Mouse (Mus musculus): ENCODE measurements around the gene Wdfy1.

The Wdfy1 gene

GRCm38 (mm10) chr1:79761106-79761916 lies 14.6 kb downstream of the Wdfy1 start:
- DNase-seq (ENCODE audit: low read depth, low spot score): peak; percentile 78

DNA sequence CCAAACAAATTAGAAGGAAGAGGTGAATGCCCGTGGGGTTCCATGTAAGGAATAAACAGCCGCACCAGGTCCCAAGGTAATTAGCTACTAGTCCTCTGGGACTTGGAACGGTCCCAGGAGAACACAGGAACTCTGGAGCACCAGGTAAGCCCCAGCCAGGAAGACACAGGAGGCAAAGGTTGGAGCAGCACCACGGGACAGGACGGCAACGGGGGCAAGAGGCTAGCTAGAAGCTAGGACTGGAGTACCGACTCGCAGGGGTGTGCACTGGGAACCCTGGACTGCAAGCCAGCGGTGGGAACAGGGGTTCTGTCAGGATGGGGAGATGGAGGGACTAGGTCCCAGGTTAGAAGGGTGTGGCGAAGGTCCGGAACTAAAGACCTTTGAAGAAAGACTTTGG lies 15.3 kb downstream of the Wdfy1 start:
- no peak for DNase-seq (ENCODE audit: low read depth, low spot score)

GRCm38 (mm10) chr1:79759436-79759972 lies 16.4 kb downstream of the Wdfy1 start:
- no peak for DNase-seq (ENCODE audit: low read depth, low spot score)

GRCm38 (mm10) chr1:79759006-79759405 lies 16.9 kb downstream of the Wdfy1 start:
- DNase-seq (ENCODE audit: low read depth, low spot score): no peak

GRCm38 (mm10) chr1:79757597-79757996 lies 18.3 kb downstream of the Wdfy1 start:
- no peak for DNase-seq (ENCODE audit: low read depth, low spot score)

GRCm38 (mm10) chr1:79757161-79757560 lies 18.8 kb downstream of the Wdfy1 start:
- DNase-seq (ENCODE audit: low read depth, low spot score): no peak

GRCm38 (mm10) chr1:79756417-79756816 lies 19.5 kb downstream of the Wdfy1 start:
- DNase-seq (ENCODE audit: low read depth, low spot score): no peak

DNA sequence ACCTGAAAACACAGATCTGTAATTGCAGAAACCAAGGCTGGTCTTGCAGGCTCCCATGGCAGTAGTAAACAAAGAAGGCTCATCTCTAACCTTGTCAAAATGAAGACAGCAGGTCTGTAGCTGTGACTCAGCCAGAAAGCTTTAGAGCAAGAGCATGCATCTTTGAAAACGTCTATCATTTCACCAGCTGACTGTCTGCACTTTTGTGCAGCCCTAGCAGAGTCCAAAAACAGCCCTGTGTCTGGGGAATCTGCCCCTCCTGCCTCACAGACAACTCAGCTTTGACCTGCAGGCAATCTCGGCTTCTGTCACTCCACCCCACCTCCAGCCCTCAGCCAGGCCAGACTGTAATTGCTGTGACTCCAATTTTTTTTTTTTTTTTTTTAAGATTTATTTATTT lies 20.6 kb downstream of the Wdfy1 start:
- no peak for DNase-seq (ENCODE audit: low read depth, low spot score)

DNA sequence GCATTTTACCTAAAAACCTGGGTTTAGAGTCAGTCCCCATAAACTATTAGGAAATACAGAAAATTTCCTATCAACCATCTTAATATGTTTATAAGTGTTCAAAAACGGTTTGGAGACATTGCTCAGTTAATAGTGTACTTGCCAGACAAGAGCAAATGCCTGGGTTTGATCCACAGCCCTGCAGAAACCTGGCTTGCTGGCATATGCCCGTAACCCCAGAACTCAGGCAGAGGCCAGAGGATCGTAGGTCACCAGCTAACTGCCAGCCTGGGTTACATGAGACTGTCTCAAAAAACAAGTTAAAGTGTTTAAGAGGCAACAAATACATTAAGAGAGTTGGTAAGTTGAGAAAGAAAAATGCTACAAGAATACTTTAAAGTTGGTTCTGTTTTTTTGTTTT lies 21.0 kb downstream of the Wdfy1 start:
- DNase-seq (ENCODE audit: low read depth, low spot score): no peak

DNA sequence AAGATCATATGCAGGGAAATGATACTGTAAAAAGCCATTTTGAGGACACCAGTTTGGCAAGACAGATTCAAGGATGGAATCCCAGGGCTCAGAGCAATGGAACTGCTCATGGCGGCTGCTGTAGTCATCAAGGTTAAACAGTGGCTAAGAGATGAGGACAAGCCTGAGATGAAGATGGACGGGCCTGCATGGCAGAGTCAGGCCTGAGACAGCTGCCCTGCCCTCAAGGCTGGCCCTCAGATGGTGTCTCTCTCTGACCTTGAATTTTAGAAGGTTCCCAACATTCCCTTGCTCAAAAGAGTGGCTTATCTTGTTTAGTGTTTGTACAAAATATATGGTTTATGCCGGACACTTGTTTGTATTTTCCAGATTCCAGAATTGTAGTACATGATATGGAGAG lies 22.5 kb downstream of the Wdfy1 start:
- no peak for DNase-seq (ENCODE audit: low read depth, low spot score)

DNA sequence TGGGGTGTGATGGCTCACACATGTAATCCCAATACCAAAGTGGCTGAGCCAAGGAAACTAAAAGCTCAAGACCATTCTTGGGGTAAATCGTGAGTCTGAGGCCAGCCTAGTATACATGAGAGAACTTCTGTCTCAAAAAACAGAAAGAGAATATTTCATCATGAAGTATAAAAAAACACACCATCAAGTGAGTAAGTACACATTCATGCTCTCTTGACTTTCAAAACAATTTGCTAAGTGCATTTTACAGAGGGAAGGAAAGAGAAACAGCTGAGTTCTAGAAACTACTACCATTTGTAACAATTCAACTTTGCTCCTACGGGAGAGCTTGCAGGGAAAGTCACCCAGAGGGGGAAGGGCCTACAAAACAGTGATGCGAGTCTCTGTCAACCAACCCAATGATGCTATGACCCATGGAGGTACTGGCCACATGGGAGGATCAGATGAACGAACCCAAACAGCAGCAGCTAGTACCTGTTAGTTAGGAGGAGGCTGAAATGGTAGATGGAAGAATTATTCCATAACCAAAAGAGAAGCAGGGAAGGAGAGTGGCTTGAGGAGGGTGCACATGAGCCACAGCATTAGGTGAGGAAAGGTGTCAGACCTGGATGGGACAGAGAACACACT lies 23.1 kb downstream of the Wdfy1 start:
- DNase-seq (ENCODE audit: low read depth, low spot score): no peak

DNA sequence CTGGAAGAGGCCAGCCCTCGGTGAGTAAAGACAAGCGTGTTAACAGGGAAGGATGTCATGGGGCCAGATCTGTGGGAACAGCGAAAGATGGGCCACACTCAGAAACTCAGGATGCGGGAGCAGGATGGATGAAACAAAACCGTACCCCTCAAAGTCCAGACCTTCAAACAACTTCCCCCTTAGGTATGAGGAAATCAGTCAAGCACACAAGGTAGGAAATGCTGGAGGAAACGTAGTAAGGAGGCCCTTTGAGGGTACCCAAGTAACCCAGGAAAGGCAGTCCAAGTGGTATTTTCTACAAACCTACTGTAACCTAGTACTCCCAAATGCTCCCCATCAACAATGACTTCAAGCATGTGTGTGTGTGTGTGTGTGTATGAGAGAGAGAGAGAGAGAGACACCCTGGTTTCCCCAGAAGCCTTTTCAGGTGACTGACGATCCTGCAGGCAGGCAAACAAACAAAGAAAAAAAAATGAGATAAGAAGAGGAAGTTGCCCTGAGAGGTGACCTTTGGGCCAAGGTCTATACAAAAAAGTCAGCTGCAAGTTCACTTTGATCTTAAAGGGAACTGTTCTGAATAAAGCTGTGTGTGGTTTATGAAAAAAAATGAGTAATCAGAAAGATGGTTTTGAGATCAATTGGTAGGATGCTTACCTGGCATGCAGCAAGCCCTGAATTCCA lies 23.8 kb downstream of the Wdfy1 start:
- no peak for DNase-seq (ENCODE audit: low read depth, low spot score)

DNA sequence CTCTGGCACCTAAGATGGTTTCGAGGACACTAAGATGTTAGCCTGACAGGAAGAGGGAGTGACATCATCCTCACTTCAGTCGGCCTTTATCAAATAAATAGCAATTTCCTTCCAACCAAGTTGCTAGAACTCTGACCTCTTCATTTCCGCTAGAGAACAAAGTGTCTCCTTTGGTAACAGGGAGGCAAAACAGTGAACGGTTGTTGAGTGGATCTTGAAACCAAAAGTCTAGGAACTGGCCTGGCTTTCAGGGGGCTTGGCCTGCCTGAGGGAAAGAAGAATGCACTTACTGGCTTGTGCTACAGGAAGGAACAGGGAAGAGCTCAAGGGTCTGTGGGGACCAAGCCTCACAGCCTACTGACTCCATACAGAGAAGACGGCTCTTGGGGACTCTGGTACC lies 24.8 kb downstream of the Wdfy1 start:
- no peak for DNase-seq (ENCODE audit: low read depth, low spot score)

GRCm38 (mm10) chr1:79746056-79746455 lies 29.9 kb downstream of the Wdfy1 start:
- no peak for DNase-seq (ENCODE audit: low read depth, low spot score)

DNA sequence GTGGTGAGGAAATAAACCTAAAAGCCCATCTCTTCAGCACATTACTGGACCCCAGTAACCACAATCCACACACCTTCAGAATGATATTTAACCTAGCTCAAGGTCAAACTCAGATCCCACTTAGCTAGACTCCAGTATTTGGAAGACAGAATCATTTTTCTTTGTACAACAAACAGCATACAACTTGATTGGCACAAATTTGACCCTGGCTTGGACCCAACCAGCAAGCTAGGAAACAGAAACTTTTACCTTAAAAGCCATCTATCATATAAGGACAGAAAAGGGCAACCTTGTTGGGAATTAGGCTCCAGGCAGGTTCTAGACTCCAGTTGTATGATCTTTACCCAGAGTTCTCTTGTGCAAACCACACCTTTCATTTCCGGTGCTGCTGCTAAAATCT lies 32.6 kb downstream of the Wdfy1 start:
- DNase-seq (ENCODE audit: low read depth, low spot score): no peak

DNA sequence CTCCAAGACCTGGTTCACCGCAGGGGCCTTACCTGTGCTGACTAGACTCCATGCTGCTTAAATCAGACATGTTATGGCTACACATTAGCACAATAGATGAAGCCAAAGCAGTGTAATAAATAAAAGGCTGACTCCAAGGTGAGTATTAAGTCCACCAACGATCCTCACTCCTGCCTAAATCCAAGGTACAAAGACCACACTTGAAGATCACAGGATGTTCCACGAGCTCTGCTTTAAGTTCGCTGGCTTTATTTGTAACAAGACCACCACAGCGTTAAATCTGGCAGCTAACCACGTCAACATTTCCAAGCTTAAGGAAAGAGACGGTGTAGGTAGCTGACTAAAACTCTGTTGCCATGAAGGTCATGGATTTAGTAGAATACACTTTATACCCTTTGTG lies 33.0 kb downstream of the Wdfy1 start:
- no peak for DNase-seq (ENCODE audit: low read depth, low spot score)

DNA sequence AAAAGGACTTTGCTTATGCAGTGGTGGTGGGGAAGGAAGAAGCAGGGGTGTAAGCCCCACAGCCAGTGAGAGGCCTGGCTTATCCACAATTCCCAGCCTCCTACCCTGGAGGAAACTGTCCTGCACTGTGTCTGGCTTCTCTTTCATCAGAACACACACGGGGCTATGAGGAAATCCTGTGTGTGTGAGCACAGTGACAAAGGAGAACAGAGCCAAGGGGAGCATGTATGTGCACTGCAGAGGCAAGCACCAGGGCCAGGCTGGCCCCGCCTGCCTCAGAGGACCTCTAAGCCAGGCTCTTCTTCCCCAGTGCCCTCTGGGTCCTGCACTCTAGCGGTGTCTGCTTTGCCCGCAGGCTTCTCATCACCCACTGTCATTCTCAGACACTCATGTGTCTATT lies 34.9 kb downstream of the Wdfy1 start:
- DNase-seq (ENCODE audit: low read depth, low spot score): no peak

GRCm38 (mm10) chr1:79739726-79740125 lies 36.2 kb downstream of the Wdfy1 start:
- no peak for DNase-seq (ENCODE audit: low read depth, low spot score)

DNA sequence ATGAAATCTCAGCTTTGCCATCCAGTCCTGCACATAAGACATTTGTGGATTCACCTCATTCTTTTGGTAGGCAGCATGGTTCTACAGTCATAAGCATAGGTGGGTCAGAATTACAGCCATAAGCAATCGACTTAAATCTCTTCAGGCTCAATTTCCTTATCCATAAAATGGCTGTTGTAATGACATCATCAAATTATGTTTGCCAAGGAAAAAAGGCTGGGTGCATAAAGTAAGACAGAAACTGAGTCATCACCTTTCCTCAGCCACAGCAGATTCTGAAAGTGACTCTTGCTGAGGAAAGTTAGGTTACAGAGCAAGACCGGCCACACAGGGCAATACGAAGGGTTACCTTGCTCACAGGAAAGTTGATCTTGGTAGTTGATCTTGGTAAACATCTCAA lies 39.5 kb downstream of the Wdfy1 start:
- DNase-seq (ENCODE audit: low read depth, low spot score): no peak

DNA sequence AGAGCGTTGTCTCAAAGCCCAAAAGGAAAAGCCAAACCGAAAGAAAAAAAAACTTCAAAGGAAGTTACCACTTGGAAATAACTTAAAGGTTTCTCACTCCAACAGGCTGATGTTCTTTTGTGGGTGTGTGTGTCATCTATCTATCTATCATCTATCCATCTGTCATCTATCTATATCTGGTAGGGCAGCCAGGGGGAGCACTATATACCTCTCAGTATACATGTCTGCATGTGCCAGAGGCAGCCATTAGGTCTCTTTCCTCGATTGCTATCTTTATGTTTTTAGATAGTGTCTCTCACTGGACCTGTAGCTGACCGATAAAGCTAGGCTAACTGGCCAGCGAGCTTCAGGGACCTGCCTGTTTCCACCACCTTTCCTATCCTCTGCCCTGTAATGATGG lies 41.1 kb downstream of the Wdfy1 start:
- DNase-seq (ENCODE audit: low read depth, low spot score): no peak

DNA sequence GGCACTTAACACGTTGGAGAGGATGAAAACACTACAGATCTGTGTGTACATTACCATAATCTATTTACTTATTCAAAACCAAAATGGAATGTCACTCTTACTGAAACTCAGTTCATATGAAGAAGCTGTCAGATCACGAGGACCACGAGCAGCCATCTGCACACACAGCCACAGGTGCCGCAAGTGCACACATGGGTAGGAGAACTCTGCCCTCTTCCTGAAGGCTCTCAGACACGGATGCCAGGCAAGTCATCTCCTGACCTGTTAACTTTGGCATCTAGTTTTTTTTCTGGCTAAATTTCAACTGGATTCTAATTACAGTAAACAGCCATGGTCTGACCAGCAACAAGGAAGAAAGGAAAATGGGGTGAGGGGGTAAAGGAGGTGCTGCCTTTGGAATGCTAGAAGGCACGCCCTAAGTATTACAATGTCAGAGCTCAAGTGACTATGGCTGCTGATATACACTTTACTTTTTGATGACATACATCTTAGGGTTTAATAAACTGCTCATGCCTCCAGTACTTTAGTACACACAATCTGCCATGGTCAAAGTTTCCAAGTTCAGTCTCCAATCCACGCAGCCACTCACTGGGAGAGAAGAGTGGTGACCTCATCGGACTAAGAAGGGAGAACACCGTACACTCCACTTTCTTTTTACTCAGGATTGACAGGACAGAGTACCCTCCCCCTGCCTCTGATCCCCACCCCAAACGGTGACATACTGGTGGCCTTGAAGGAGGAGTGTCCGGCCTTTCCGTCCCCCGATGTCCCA lies 61.6 kb downstream of the Wdfy1 start:
- DNase-seq (ENCODE audit: low read depth, low spot score): no peak

DNA sequence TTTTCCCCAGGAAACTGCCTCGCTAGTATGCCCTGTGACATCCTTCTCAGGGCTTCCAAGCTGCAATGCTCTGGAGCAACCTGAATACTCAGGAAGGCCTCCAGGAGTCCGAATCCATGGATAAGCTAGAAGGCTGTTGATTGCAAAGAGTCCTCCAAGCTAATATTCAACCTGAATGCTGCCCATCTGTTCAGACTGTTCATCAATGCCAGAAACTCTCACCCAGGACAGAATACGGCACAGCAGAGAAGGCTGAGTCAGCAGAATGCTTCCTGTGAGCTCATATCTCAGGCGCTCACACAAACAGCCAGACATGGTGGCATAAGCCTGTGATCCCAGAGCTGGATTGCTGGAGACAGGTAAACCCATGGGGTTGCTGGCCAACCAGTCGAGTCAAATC lies 62.9 kb downstream of the Wdfy1 start:
- DNase-seq (ENCODE audit: low read depth, low spot score): no peak

All from forelimb bud, embryonic 11.5 days (tissue).